Mouse (Mus musculus): ENCODE results near the gene Ccdc189. TPM values are rescaled to one million over a fixed set of nuclear protein-coding genes. Genes with fewer than 3 reads are reported as not detected.

Ccdc189 gene
- total and polyA plus RNA-seq, 3 experiments = 4.2 to 6.9 TPM; not detected in 1

GRCm38 (mm10) chr7:127631416-127631815, 43.0 kb upstream of the Ccdc189 start:
- Histone ChIP-seq H3K4me3 (ENCODE audit: control insufficient read depth in 1 of 2, insufficient read depth in 1 of 2, low read depth in 2 of 2, low read length in 2 of 2) (no peak overlapping the region), H3K27me3 (ENCODE audit: control insufficient read depth in 1 of 2, insufficient read depth in 2 of 2, low read length in 2 of 2) (no peaks in the 10 kb centered on the region), H3K9me3 (replicated peaks; ENCODE audit: insufficient read depth, low read length) (no peaks in the 10 kb centered on the region), H3K9ac (ENCODE audit: control insufficient read depth, low read depth, low read length, poor library complexity, severe bottlenecking) (no peak overlapping the region), H3K27ac (ENCODE audit: control insufficient read depth, low read depth, low read length) (no peak overlapping the region), H3K4me1 (ENCODE audit: control insufficient read depth in 1 of 2, insufficient read depth in 2 of 2, low read length in 2 of 2) (peaks cover 0 to 9% of the 10 kb centered on the region in 2 experiments; a peak in 3 of 4 replicates), H3K79me2 (ENCODE audit: control insufficient read depth, insufficient read depth, low read length, poor library complexity) (no peaks in the 10 kb centered on the region), H3K36me3 (ENCODE audit: control insufficient read depth in 1 of 2, insufficient read depth in 2 of 2, low read length in 2 of 2) (peaks cover 0 to 7% of the 10 kb centered on the region in 2 experiments; a peak in 2 of 4 replicates)
- no peak for DNase-seq (ENCODE audit: low read depth, low spot score)
- TF ChIP-seq CTCF (IDR thresholded peaks at IDR 0.05 in 2 of 3, conservative IDR thresholded peaks at IDR 0.05 in 1 of 3; ENCODE audit: control insufficient read depth in 1 of 3, insufficient read depth in 1 of 3, low read depth in 2 of 3, low read length in 3 of 3, poor library complexity in 1 of 3, severe bottlenecking in 1 of 3) (no peak), ZMIZ1 (IDR thresholded peaks at IDR 0.05; ENCODE audit: low read depth, low read length) (no peak), SMC3 (IDR thresholded peaks at IDR 0.05; ENCODE audit: low read depth, low read length) (no peak), GABPA (IDR thresholded peaks at IDR 0.05; ENCODE audit: low read depth, low read length) (no peak), MXI1 (IDR thresholded peaks at IDR 0.05; ENCODE audit: low read depth, low read length) (no peak), NELFE (IDR thresholded peaks at IDR 0.05; ENCODE audit: low read depth, low read length) (no peak), MYC (IDR thresholded peaks at IDR 0.05; ENCODE audit: low read depth, low read length) (no peak), ZC3H11A (IDR thresholded peaks at IDR 0.05; ENCODE audit: low read depth, low read length) (no peak), HCFC1 (IDR thresholded peaks at IDR 0.05; ENCODE audit: low read depth, low read length) (no peak), KAT2A (conservative IDR thresholded peaks at IDR 0.05; ENCODE audit: low read depth, low read length) (no peak), ETS1 (IDR thresholded peaks at IDR 0.05; ENCODE audit: low read depth, low read length) (no peak), SIN3A (IDR thresholded peaks at IDR 0.05; ENCODE audit: low read length) (no peak), ELF1 (IDR thresholded peaks at IDR 0.05; ENCODE audit: low read depth, low read length) (no peak), ZKSCAN1 (IDR thresholded peaks at IDR 0.05; ENCODE audit: low read depth, low read length) (no peak), EP300 (IDR thresholded peaks at IDR 0.05; ENCODE audit: low read depth in 1 of 2, low read length in 2 of 2) (no peak), MYB (IDR thresholded peaks at IDR 0.05; ENCODE audit: low read depth, low read length) (no peak), POLR2AphosphoS2 (IDR thresholded peaks at IDR 0.05; ENCODE audit: low read length) (no peak), TCF12 (IDR thresholded peaks at IDR 0.05; ENCODE audit: low read depth, low read length) (no peak), RCOR1 (IDR thresholded peaks at IDR 0.05; ENCODE audit: low read depth, low read length) (no peak)

- no peak for DNase-seq (ENCODE audit: low read depth, low spot score)
- TF ChIP-seq ZNF384 (IDR thresholded peaks at IDR 0.05; ENCODE audit: low read depth, low read length) (0 out of 2 replicates have a peak, but pooled peaks have one; percentile 15), NRF1 (IDR thresholded peaks at IDR 0.05; ENCODE audit: insufficient read depth, low read depth, low read length, poor library complexity, severe bottlenecking) (no peak)
These were observed 40.3 kb upstream of the Ccdc189 start for GRCm38 (mm10) chr7:127628646-127629045.

More at GRCm38 (mm10) chr7:127628646-127629045, 40.3 kb upstream of the Ccdc189 start:
- Histone ChIP-seq H3K9me3 (replicated peaks; ENCODE audit: insufficient read depth, low read length) (no peaks in the 10 kb centered on the region), H3K36me3 (ENCODE audit: control insufficient read depth in 1 of 2, insufficient read depth in 2 of 2, low read length in 2 of 2) (peaks cover 0 to 11% of the 10 kb centered on the region in 2 experiments; a peak in 2 of 4 replicates), H3K27me3 (ENCODE audit: control insufficient read depth in 1 of 2, insufficient read depth in 2 of 2, low read length in 2 of 2) (no peaks in the 10 kb centered on the region), H3K9ac (ENCODE audit: control insufficient read depth, low read depth, low read length, poor library complexity, severe bottlenecking) (no peak overlapping the region), H3K4me3 (ENCODE audit: control insufficient read depth in 1 of 2, insufficient read depth in 1 of 2, low read depth in 2 of 2, low read length in 2 of 2) (no peak overlapping the region), H3K27ac (ENCODE audit: control insufficient read depth, low read depth, low read length) (no peak overlapping the region), H3K79me2 (ENCODE audit: control insufficient read depth, insufficient read depth, low read length, poor library complexity) (no peaks in the 10 kb centered on the region), H3K4me1 (ENCODE audit: control insufficient read depth in 1 of 2, insufficient read depth in 2 of 2, low read length in 2 of 2) (peaks cover 0 to 14% of the 10 kb centered on the region in 2 experiments; a peak in 3 of 4 replicates)
